In the genomic region with DNA sequence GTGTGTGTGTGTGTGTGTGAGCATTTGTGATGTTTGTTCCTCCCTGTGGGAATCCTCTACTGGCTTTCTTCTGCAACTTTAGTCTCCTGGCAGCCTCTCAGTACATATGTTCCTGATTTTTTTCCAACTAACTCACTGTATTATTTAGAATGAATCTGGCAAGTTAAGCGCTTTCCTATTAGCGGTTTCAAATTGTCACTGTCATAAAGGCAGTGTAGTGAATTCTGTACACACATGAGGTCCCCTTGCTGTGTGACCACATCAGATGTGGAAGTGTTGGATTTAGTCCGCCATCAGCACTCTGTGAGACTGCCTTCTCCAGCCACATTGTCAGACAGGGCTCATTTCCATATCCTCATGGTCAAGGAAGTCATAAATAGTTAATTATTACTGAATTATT, we compare ENCODE assay signal across 21 mouse cellular contexts. TPM values are rescaled to one million over a fixed set of nuclear protein-coding genes. Genes with fewer than 3 reads are reported as not detected.
DNase-seq lines count a peak whose midpoint lies in the region; ATAC-seq and TF ChIP-seq lines count a peak whose summit lies in the region.
"Had no signal": no experiment of that assay in that cellular context is flagged by ENCODE, and none has a peak within 500 bp of the region (broad histone marks: within the 10 kb centered on the region; RNA-seq: fewer than 3 reads in every experiment).

No protein-coding gene starts in this region.

- no peak for DNase-seq in forebrain, embryonic 11.5 days (ENCODE audit: low spot score)
- DNase-seq in brain, adult 2 months (ENCODE audit: low read depth, low spot score), result peak; percentile 10
- peak; percentile 67 for DNase-seq in brain, embryonic 14.5 days (ENCODE audit: low read depth)
- DNase-seq in left cerebral cortex, adult 8-10 months (ENCODE audit: low spot score in 2 of 2), result no peak
- DNase-seq: adrenal gland, adult 2 months; adrenal gland, postnatal 25 days; cerebellum, adult 18-20 months; cerebellum, adult 9-11 months; cerebellum, postnatal 36 days; gastrocnemius, postnatal 36 days; heart, adult 11 months; heart, postnatal 36 days had no signal

- H3K4me2 ChIP-seq in forebrain, embryonic 15.5 days (replicated peaks), result no peak overlapping the region
- no peak overlapping the region for H3K4me2 ChIP-seq in forebrain, embryonic 11.5 days (ENCODE audit: low read depth, low read length, severe bottlenecking)
- no peak overlapping the region for H3K4me2 ChIP-seq in midbrain, embryonic 13.5 days (replicated peaks)
- no peak overlapping the region for H3K4me2 ChIP-seq in midbrain, embryonic 15.5 days
- H3K4me2 ChIP-seq: embryonic facial prominence, embryonic 15.5 days; heart, embryonic 13.5 days; hindbrain, embryonic 15.5 days had no signal

- no peak for TF ChIP-seq POLR2A in brain, embryonic 14.5 days (IDR thresholded peaks at IDR 0.05; ENCODE audit: borderline replicate concordance, extremely low read depth, insufficient read depth, insufficient read length, poor library complexity, severe bottlenecking)

- WGBS in forebrain, embryonic 15.5 days, result 51% methylated on average over 3 of the region's 3 CpGs
- WGBS in forebrain, embryonic 11.5 days, result 90% methylated on average over 3 of the region's 3 CpGs
- whole genome bisulfite sequencing in midbrain, embryonic 13.5 days, result 88% methylated on average over 3 of the region's 3 CpGs
- WGBS in midbrain, embryonic 15.5 days, result 76% methylated on average over 3 of the region's 3 CpGs

- H3K4me3 ChIP-seq in forebrain, embryonic 15.5 days, result no peak overlapping the region
- H3K4me3 ChIP-seq in forebrain, embryonic 11.5 days (ENCODE audit: low read depth, low read length), result no peak overlapping the region
- H3K4me3 ChIP-seq in midbrain, embryonic 13.5 days (replicated peaks), result no peak overlapping the region
- H3K4me3 ChIP-seq in midbrain, embryonic 15.5 days, result no peak overlapping the region
- H3K4me3 ChIP-seq: embryonic facial prominence, embryonic 15.5 days; erythroblast, embryonic 14.5 days; heart, embryonic 13.5 days; hindbrain, embryonic 15.5 days had no signal

- no peak overlapping the region for H3K9ac ChIP-seq in forebrain, embryonic 15.5 days (replicated peaks)
- H3K9ac ChIP-seq in forebrain, embryonic 11.5 days (ENCODE audit: low read length), result no peak overlapping the region
- no peak overlapping the region for H3K9ac ChIP-seq in midbrain, embryonic 13.5 days (replicated peaks)
- no peak overlapping the region for H3K9ac ChIP-seq in midbrain, embryonic 15.5 days
- H3K9ac ChIP-seq: embryonic facial prominence, embryonic 15.5 days; heart, embryonic 13.5 days; hindbrain, embryonic 15.5 days had no signal

- no peaks in the 10 kb centered on the region for H3K4me1 ChIP-seq in forebrain, embryonic 15.5 days
- H3K4me1 ChIP-seq in forebrain, embryonic 11.5 days (replicated peaks; ENCODE audit: control insufficient read depth, insufficient read depth, low read length), result no peaks in the 10 kb centered on the region
- peaks cover 8% of the 10 kb centered on the region; the same call in 1 of the 2 replicates for H3K4me1 ChIP-seq in midbrain, embryonic 13.5 days (replicated peaks)
- H3K4me1 ChIP-seq in midbrain, embryonic 15.5 days, result no peaks in the 10 kb centered on the region
- H3K4me1 ChIP-seq: embryonic facial prominence, embryonic 15.5 days; heart, embryonic 13.5 days; hindbrain, embryonic 15.5 days had no signal

- no peaks in the 10 kb centered on the region for H3K36me3 ChIP-seq in forebrain, embryonic 15.5 days
- no peaks in the 10 kb centered on the region for H3K36me3 ChIP-seq in forebrain, embryonic 11.5 days (ENCODE audit: control insufficient read depth, insufficient read depth, low read length)
- no peaks in the 10 kb centered on the region for H3K36me3 ChIP-seq in midbrain, embryonic 13.5 days
- H3K36me3 ChIP-seq in midbrain, embryonic 15.5 days (replicated peaks), result no peaks in the 10 kb centered on the region
- H3K36me3 ChIP-seq: embryonic facial prominence, embryonic 15.5 days; heart, embryonic 13.5 days had no signal

- no peak for TF ChIP-seq CTCF in brain, embryonic 14.5 days (IDR thresholded peaks at IDR 0.05; ENCODE audit: borderline replicate concordance, extremely low read depth, insufficient read depth, insufficient read length)

- H3K27ac ChIP-seq in forebrain, embryonic 15.5 days (replicated peaks), result no peak overlapping the region
- no peak overlapping the region for H3K27ac ChIP-seq in forebrain, embryonic 11.5 days (ENCODE audit: low read depth, low read length)
- 0 out of 2 replicates have a peak overlapping the region, but pooled peaks have one; percentile 25 for H3K27ac ChIP-seq in midbrain, embryonic 13.5 days
- H3K27ac ChIP-seq in midbrain, embryonic 15.5 days, result no peak overlapping the region
- H3K27ac ChIP-seq: embryonic facial prominence, embryonic 15.5 days; heart, embryonic 13.5 days; hindbrain, embryonic 15.5 days had no signal

- no peaks in the 10 kb centered on the region for H3K9me3 ChIP-seq in forebrain, embryonic 15.5 days
- no peaks in the 10 kb centered on the region for H3K9me3 ChIP-seq in forebrain, embryonic 11.5 days (ENCODE audit: control insufficient read depth, low read length)
- no peaks in the 10 kb centered on the region for H3K9me3 ChIP-seq in midbrain, embryonic 13.5 days
- H3K9me3 ChIP-seq in midbrain, embryonic 15.5 days, result no peaks in the 10 kb centered on the region
- H3K9me3 ChIP-seq: embryonic facial prominence, embryonic 15.5 days; heart, embryonic 13.5 days; hindbrain, embryonic 15.5 days had no signal

- peak; percentile 58 for ATAC-seq in forebrain, embryonic 15.5 days (replicated peaks)
- no peak for ATAC-seq in forebrain, embryonic 11.5 days (replicated peaks; ENCODE audit: low FRiP score)
- peak; percentile 66; the same call in 1 of the 2 replicates for ATAC-seq in midbrain, embryonic 13.5 days
- ATAC-seq in midbrain, embryonic 15.5 days (replicated peaks), result no peak; the same call in 1 of the 2 replicates
- ATAC-seq in erythroid progenitor cell, adult 5-6 weeks (replicated peaks; ENCODE audit: low FRiP score, poor library complexity, severe bottlenecking), result no peak

- no peaks in the 10 kb centered on the region for H3K27me3 ChIP-seq in forebrain, embryonic 15.5 days
- no peaks in the 10 kb centered on the region for H3K27me3 ChIP-seq in forebrain, embryonic 11.5 days (ENCODE audit: control insufficient read depth, insufficient read depth, low read length)
- no peaks in the 10 kb centered on the region for H3K27me3 ChIP-seq in midbrain, embryonic 13.5 days
- H3K27me3 ChIP-seq in midbrain, embryonic 15.5 days (replicated peaks), result no peaks in the 10 kb centered on the region
- H3K27me3 ChIP-seq: embryonic facial prominence, embryonic 15.5 days; heart, embryonic 13.5 days; hindbrain, embryonic 15.5 days had no signal

RNA-seq across cellular contexts. Expression of a gene that starts 26.9 kb away (rescaled TPM):
- 3.8 and 4.3 TPM in 2 replicates for polyA plus RNA-seq in forebrain, embryonic 15.5 days (2015; fragmentation: Nextera tagmentation; extraction: Ambion mirVana)
- 1.2 and 1.5 TPM in 2 replicates for polyA plus RNA-seq in forebrain, embryonic 11.5 days (2014; fragmentation: Nextera tagmentation; extraction: Ambion mirVana)
- polyA plus RNA-seq in midbrain, embryonic 13.5 days (2015; fragmentation: Nextera tagmentation; extraction: Ambion mirVana), result 4.0 and 5.1 TPM in 2 replicates
- 7.5 and 7.8 TPM in 2 replicates for polyA plus RNA-seq in midbrain, embryonic 15.5 days (2015; fragmentation: Nextera tagmentation; extraction: Ambion mirVana)
- polyA plus RNA-seq in brain, embryonic 14.5 days (2012; rRNA removed), result 6.4 and 10.5 TPM in 2 replicates
- total RNA-seq in erythroid progenitor cell, adult 5-6 weeks (2015; ENCODE audit: low replicate concordance), result not detected in 2 replicates
- total RNA-seq in erythroid progenitor cell, adult 5-6 weeks (2017; ENCODE audit: low replicate concordance), result not detected in 2 replicates
- total RNA-seq in left cerebral cortex, adult 8-10 months (2022), result 10 to 100 TPM in 2 of 4 experiments, 1 to 10 TPM in 2; 8.7 to 13.4 (median 10.3) TPM
- total RNA-seq: gastrocnemius, adult 8-10 months; gastrocnemius, postnatal 36 days; heart, postnatal 36 days had no signal
- polyA plus RNA-seq: erythroblast, embryonic 14.5 days had no signal

Comparison
In these comparisons a context has a peak if more than half of its experiments do, and no peak if none do; other contexts are left out.
1. ATAC-seq: peak in forebrain, embryonic 15.5 days (single experiment) and midbrain, embryonic 13.5 days (single experiment); none in forebrain, embryonic 11.5 days (single experiment), midbrain, embryonic 15.5 days (single experiment) and erythroid progenitor cell, adult 5-6 weeks (single experiment).
2. DNase-seq: peak in brain, adult 2 months (single experiment) and brain, embryonic 14.5 days (single experiment); none in forebrain, embryonic 11.5 days (single experiment) and left cerebral cortex, adult 8-10 months (0 of 2).